Mouse (Mus musculus) testis, adult 2 months (tissue): ENCODE results near the gene Slc43a1. TPM values are rescaled to one million over a fixed set of nuclear protein-coding genes. Genes with fewer than 3 reads are reported as not detected.

ENCODE experiments used
- H3K27ac ChIP-seq: fragments of 200-500 bp; 2 replicates; pipeline ENCODE4 v1.5.1; 2012; ENCODE audit warnings: low read depth, low read length; ENCODE audit not compliant: control insufficient read depth, insufficient read depth
- H3K27me3 ChIP-seq: fragments of 200-500 bp; 2 replicates; pipeline ENCODE4 v1.6.1; 2012; ENCODE audit warnings: mild to moderate bottlenecking, low read length, moderate library complexity; ENCODE audit not compliant: control insufficient read depth, insufficient read depth
- H3K36me3 ChIP-seq: fragments of 200-500 bp; 2 replicates; pipeline ENCODE4 v1.6.1; 2012; ENCODE audit warnings: mild to moderate bottlenecking, low read length; ENCODE audit not compliant: control insufficient read depth, insufficient read depth
- H3K4me1 ChIP-seq: fragments of 200-500 bp; 2 replicates; pipeline ENCODE4 v1.6.1; 2012; ENCODE audit warnings: low read length; ENCODE audit not compliant: control insufficient read depth, insufficient read depth
- H3K4me3 ChIP-seq: fragments of 200-500 bp; 2 replicates; pipeline ENCODE4 v1.5.1; 2012; ENCODE audit warnings: low read depth, mild to moderate bottlenecking, low read length, moderate library complexity, mixed read lengths; ENCODE audit not compliant: control insufficient read depth
- CTCF ChIP-seq: fragments of 200-500 bp; IDR thresholded peaks from 2 replicates; pipeline ENCODE4 v1.5.1; 2012; ENCODE audit warnings: low read depth, mild to moderate bottlenecking, inconsistent platforms, low read length, moderate library complexity; ENCODE audit not compliant: control insufficient read depth, insufficient read depth, insufficient replicate concordance
- POLR2A ChIP-seq: fragments of 200-500 bp; IDR thresholded peaks from 2 replicates; pipeline ENCODE4 v1.6.1; 2012; ENCODE audit warnings: low read depth, mild to moderate bottlenecking, inconsistent platforms, low read length, moderate library complexity; ENCODE audit not compliant: control insufficient read depth
- polyA plus RNA-seq: library from polyadenylated mRNA; depleted of rRNA; stranded (reverse); fragments of >200 nt; gene quantifications from 2 replicates; pipeline ENCODE4 v1.2.3, GENCODE M21; 2012

The Slc43a1 gene
- polyA plus RNA-seq, 1 experiment, result 0.63 TPM

GRCm38 (mm10) chr2:84883942-84884341, 45.3 kb downstream of the Slc43a1 start:
- Histone ChIP-seq H3K4me3 (peak overlapping the region; percentile 28), H3K4me1 (peaks cover 19% of the 10 kb centered on the region)

GRCm38 (mm10) chr2:84884611-84885010, 46.0 kb downstream of the Slc43a1 start:
- H3K36me3 ChIP-seq, result no peaks in the 10 kb centered on the region
- peaks cover 23% of the 10 kb centered on the region for H3K4me1 ChIP-seq
- no peak for TF ChIP-seq POLR2A
- no peak for TF ChIP-seq CTCF
- no peak overlapping the region for H3K27ac ChIP-seq
- H3K27me3 ChIP-seq, result no peaks in the 10 kb centered on the region
- H3K4me3 ChIP-seq, result no peak overlapping the region

More at GRCm38 (mm10) chr2:84883942-84884341, 45.3 kb downstream of the Slc43a1 start:
- H3K36me3 ChIP-seq, result no peaks in the 10 kb centered on the region
- H3K27ac ChIP-seq, result no peak overlapping the region
- TF ChIP-seq POLR2A (no peak), CTCF (no peak)
- H3K27me3 ChIP-seq, result no peaks in the 10 kb centered on the region

- H3K36me3 ChIP-seq, result no peaks in the 10 kb centered on the region
- no peaks in the 10 kb centered on the region for H3K27me3 ChIP-seq
- no peak for TF ChIP-seq CTCF
- no peak for TF ChIP-seq POLR2A
- peaks cover 23% of the 10 kb centered on the region for H3K4me1 ChIP-seq
- H3K4me3 ChIP-seq, result no peak overlapping the region
- no peak overlapping the region for H3K27ac ChIP-seq
Observed at GRCm38 (mm10) chr2:84885084-84886055, 46.7 kb downstream of the Slc43a1 start.

GRCm38 (mm10) chr2:84886234-84886731, 47.6 kb downstream of the Slc43a1 start, which contains the start of gene Rtn4rl2:
TSS of gene Rtn4rl2 (minus strand) at chr2:84886710.
- no peak for TF ChIP-seq POLR2A
- no peak for TF ChIP-seq CTCF
- Histone ChIP-seq H3K36me3 (no peaks in the 10 kb centered on the region), H3K27ac (no peak within 1 kb of the TSS), H3K4me3 (peak within 1 kb of the TSS; percentile 43), H3K27me3 (no peaks in the 10 kb centered on the region), H3K4me1 (peaks cover 23% of the 10 kb centered on the region)

GRCm38 (mm10) chr2:84886821-84887281, 48.2 kb downstream of the Slc43a1 start:
- H3K27ac ChIP-seq, result no peak overlapping the region
- peaks cover 21% of the 10 kb centered on the region for H3K4me1 ChIP-seq

GRCm38 (mm10) chr2:84887411-84888271, 49.0 kb downstream of the Slc43a1 start:
- Histone ChIP-seq H3K4me3 (no peak overlapping the region), H3K27me3 (no peaks in the 10 kb centered on the region), H3K4me1 (peaks cover 20% of the 10 kb centered on the region), H3K27ac (no peak overlapping the region), H3K36me3 (no peaks in the 10 kb centered on the region)
- no peak for TF ChIP-seq CTCF
- TF ChIP-seq POLR2A, result no peak

More at GRCm38 (mm10) chr2:84886821-84887281, 48.2 kb downstream of the Slc43a1 start:
- H3K27me3 ChIP-seq, result no peaks in the 10 kb centered on the region
- TF ChIP-seq POLR2A, result no peak
- no peak for TF ChIP-seq CTCF
- peak overlapping the region; percentile 2 for H3K4me3 ChIP-seq
- H3K36me3 ChIP-seq, result no peaks in the 10 kb centered on the region
